Mouse (Mus musculus) heart, postnatal 0 days (tissue): Measurements from ENCODE around the gene Gm5788.

Source experiments
- CTCF ChIP-seq: IDR thresholded peaks from 2 replicates; pipeline ENCODE4 v1.5.1; 2016; ENCODE audit warnings: antibody characterized with exemption, control low read depth, low read depth
- EP300 ChIP-seq: IDR thresholded peaks from 2 replicates; pipeline ENCODE4 v1.6.1; 2016; ENCODE audit warnings: antibody characterized with exemption, low read depth

DNA sequence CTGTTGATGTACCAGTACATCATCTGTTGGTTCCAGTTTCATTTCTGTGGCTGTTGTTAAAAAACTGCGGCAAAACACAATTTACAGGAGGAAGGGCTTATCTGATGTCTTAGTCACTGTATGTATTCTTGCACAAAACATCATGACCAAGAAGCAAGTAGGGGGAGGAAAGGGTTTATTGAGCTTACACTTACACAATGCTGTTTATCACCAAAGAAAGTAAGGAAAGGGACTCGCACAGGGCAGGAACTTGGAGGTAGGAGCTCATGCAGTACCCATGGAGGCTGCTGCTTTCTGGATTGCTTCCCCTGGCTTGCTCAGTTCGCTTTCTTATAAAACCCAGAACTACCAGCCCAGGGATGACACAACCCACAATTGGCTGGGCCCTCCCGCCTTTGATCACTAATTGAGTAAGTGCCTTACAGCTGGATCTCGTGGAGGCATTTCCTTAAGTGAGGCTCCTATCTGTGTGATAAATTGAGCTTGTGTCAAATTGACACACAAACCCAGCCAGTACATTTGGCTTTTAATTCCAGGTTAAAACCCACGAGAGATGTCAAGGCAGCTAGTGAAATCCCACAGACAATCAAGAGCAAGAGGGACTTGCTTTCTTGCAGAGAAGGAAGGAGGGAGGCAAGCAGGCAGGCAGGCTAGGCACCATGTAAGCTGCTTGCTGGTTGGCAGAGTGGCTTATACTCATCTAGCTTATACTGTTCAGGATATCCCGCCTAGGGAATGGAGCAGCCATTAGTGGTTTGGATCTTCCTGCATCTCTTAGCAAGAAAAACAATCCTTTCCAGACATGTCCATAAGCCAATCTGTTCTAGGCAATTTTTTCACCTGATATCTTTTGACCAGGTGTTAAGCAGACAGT lies 24.0 kb upstream of the Gm5788 start:
- TF ChIP-seq CTCF, result no peak
- no peak for TF ChIP-seq EP300
